Mouse (Mus musculus): Measurements from ENCODE around the gene March7. TPM values are rescaled to one million over a fixed set of nuclear protein-coding genes. Genes with fewer than 3 reads are reported as not detected.
A peak's percentile ranks its signal among the peaks of the same experiment; 100 is the strongest.

The March7 gene
- total RNA-seq, 2 experiments from 2014 or later = 73.5 to 80.9 TPM

DNA sequence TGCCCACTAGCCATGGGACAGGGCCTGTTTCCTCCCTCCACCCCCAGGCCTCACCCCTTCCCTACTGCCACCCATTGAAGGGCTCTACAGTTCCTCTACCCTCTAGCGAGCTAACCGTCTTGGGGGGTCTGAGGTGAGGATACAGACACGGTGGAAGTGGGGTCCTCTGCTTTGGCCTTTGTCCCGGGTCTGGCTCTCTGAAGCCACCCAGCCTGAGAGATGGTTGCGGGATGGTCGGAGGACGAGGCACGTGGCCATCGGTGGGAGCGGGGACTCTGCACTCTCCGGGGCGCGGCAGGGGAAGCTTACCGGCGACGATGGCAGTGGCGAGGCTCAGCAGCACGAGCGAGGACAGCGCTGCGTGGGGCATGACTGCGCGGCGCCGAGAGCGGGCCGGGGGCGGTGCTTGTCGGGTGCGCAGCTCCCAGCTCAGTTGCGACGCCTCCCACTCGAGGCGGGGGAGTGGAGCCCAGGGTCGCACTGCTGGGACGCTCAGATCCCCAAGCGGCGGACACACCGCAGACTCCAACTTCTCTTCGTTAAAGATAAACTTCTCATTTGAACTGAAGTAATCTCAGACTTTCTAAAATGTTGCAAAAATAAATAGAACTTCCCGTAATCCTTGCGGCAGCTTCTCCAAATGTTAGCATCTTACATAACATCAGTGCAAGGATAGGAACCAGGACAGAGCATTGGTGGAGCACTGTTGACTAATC is 74.2 kb downstream of the March7 start:
- DNase-seq (ENCODE audit: low spot score in 2 of 2) = peak; percentile 20 to 35

DNA sequence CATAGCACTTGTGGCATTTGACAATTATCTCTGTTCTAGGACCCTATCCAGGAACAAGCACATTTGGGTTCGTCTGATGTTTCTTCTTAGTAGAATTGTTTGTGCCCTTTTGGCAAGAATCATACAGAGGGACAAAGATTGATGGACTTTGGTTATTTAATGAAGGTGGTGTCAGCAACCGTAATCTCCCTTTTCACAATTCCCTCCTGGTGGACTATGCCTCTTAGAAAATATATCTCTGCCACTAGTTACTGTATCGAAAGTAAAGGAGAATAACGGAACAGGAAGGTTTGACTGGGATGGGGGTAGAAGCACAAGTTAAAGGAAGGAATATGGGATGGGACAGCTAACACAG is 74.8 kb downstream of the March7 start, which contains the start of gene Cd302:
Gene Cd302 (minus strand): TSS at position 22 of the 355 bp plus-strand sequence.
- no peak for DNase-seq (ENCODE audit: low spot score in 2 of 2)

DNA sequence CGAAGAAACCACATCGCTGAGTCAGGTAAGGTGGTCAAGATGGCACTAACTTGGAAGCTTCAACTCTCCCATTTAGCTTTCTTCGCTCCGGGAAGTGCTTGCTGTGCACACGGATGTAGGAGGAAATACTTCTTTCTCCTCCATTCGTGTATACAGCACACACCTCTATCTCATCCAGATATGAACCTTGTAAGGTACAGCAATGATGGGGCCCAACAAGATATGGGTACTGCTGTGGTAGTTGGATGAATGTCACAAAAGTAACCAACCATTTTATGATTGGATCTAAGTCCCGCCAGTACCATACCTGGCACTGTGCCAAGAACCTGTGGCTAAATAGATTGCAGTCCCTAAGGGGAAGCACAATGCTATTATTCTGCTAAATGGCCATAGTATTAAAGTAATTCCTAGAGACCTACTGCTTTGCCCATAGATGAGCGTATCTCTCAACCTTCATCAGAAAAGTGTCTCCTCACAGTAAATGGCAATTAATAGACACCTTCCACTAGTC is 75.5 kb downstream of the March7 start:
- DNase-seq (ENCODE audit: low spot score in 2 of 2) = no peak

DNA sequence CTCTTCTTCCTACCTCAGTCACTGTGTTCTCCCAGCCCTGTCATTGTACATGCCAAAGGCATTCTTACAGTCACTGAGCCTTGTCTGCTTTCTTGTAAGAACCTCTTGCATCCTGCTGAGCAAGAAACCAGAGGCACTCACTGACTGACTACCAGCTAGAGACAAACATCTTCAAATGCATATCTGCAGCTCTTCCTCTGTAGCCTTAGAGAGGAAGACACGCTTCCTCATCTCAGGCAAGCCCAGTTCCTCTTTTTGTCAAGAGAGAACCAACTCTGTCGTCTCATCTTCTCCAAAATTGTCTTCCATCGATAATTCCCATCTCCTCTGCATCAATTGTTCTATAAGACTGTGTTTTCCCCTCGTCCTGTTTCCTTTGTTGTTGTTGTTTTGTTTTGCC is 78.9 kb downstream of the March7 start:
- no peak for DNase-seq (ENCODE audit: low spot score in 2 of 2)

DNA sequence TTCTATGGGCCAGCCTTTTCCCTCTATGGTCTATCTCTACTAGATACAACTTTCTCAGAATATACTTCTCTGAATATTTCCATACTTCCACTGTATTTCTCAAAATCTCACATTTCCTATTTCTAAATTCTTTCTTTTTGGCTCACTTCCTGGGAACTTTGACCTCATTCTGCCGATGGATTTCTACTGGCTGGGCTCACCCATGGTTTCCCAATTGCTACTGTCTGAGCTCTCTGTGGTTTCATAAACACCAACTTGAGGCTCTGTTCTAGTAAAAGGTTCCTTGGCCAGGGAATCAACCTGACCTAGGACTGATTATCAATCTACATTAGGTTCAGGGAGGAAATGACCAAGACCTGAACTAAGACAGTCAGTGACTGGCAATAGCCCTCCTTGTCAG is 79.8 kb downstream of the March7 start:
- DNase-seq (ENCODE audit: low spot score in 2 of 2) = no peak

DNA sequence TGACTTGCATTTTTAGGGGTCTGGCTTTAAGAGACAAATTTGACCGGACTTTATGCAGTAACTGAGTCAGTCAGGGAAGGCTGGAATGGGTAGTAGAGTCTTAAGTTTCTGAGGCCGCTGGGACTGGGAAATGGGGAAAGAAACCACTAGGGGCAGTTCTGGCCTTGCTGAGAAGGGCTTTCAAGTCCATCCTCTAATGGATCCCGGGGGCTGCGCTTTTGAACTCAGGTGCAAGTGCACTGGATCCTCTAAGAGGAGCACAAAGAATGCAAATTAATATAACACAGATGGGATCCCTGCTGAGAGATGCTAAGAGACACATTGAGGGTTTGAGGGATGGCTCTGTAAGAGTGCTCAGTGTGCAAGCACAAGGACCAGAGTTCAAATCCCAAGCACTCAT is 81.7 kb downstream of the March7 start:
- no peak for DNase-seq (ENCODE audit: low spot score in 2 of 2)

DNA sequence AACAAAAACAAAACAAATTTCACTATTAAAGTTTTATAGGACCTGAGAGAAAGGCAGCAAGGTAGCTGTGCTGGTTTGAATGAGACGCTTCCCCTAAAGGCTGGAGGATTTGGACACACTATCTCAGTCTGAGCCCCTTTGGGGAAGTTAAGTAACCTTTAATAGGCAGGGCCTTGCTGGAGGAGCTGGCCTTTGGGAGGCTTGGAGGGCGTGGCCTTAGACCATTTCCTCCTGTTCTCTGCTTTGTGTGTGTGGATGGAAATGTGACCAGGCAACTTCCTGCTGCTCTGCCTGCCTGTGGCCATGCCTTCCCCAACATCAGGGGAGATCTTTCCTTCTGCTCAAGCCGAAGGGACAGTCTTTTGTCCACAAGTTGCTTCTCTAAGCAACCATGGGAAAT is 88.6 kb downstream of the March7 start:
- DNase-seq (ENCODE audit: low spot score in 2 of 2) = no peak

DNA sequence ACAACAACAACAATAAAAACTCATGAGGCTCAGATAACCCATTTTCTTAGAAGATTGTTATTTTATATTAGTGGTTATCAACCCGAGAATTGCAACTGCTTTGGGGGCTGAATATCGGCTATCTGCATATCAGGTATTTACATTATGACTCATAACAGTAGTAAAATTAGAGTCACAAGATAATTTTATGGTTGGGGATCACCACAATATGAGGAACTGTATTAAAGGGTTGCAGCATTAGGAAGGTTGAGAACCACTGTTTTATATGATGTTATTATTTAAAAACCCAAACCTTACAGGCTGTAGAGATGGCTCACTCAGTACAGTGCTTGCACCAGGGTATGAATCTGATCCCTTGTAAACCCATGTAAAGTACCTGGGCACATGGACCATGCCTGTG is 89.6 kb downstream of the March7 start:
- no peak for DNase-seq (ENCODE audit: low spot score in 2 of 2)

Other genes with a start within 250 kb of the March7 start
- gene Baz2b, start within 50 bp of the March7 start, total RNA-seq (2021) = 10 to 100 TPM; 89.2 to 97.1 TPM
- gene Cd302, start 74.6 kb downstream of the March7 start, total RNA-seq (2021) = 10 to 100 TPM; 19.4 to 35.4 TPM
- 1 to 10 TPM; 1.5 to 1.7 TPM for gene Ly75, start 173.4 kb downstream of the March7 start, total RNA-seq (2021)